Mouse (Mus musculus) MEL (cell line): ENCODE data around the gene Npas3. TPM values are rescaled to one million over a fixed set of nuclear protein-coding genes. Genes with fewer than 3 reads are reported as not detected.

Source experiments
- DNase-seq: peaks from one replicate; pipeline ENCODE4 v3.0.0; 2011; ENCODE audit warnings: low read depth, low spot score
- H3K27ac ChIP-seq: 2 replicates; pipeline ENCODE4 v1.5.1; 2012; ENCODE audit warnings: low read depth, mild to moderate bottlenecking, control low read depth, low read length, moderate library complexity; ENCODE audit not compliant: control insufficient read depth
- H3K27me3 ChIP-seq, 2 experiments: fragments of 150-350 bp in 1 of 2; sonication (generic) in 1 of 2; 2 replicates each; pipeline ENCODE4 v1.6.1; 2012; ENCODE audit warnings: low read length in 2 of 2, mild to moderate bottlenecking in 2 of 2, improper control_type of control experiment in 1 of 2, moderate library complexity in 1 of 2; ENCODE audit not compliant: insufficient read depth in 2 of 2, control insufficient read depth in 1 of 2
- H3K36me3 ChIP-seq, 2 experiments: 2 replicates each; pipeline ENCODE4 v1.6.1; 2012 to 2014; ENCODE audit warnings: low read length in 2 of 2, improper control_type of control experiment in 1 of 2, inconsistent platforms in 1 of 2, mild to moderate bottlenecking in 1 of 2; ENCODE audit not compliant: insufficient read depth in 2 of 2, control insufficient read depth in 1 of 2
- H3K4me1 ChIP-seq, 2 experiments: fragments of 150-350 bp in 1 of 2; sonication (generic) in 1 of 2; 2 replicates each; pipeline ENCODE4 v1.6.1; 2012; ENCODE audit warnings: low read length in 2 of 2, improper control_type of control experiment in 1 of 2, mild to moderate bottlenecking in 1 of 2; ENCODE audit not compliant: insufficient read depth in 2 of 2, control insufficient read depth in 1 of 2
- H3K4me3 ChIP-seq, 2 experiments: fragments of 150-350 bp in 1 of 2; sonication (generic) in 1 of 2; 2 replicates each; pipeline ENCODE4 v1.5.1; 2012; ENCODE audit warnings: low read depth in 2 of 2, low read length in 2 of 2, mild to moderate bottlenecking in 2 of 2, moderate library complexity in 2 of 2, control low read depth in 1 of 2, improper control_type of control experiment in 1 of 2; ENCODE audit not compliant: control insufficient read depth in 1 of 2, insufficient read depth in 1 of 2
- H3K79me2 ChIP-seq: 2 replicates; pipeline ENCODE4 v1.6.1; 2012; ENCODE audit warnings: mild to moderate bottlenecking, low read length, moderate library complexity; ENCODE audit not compliant: control insufficient read depth, poor library complexity, insufficient read depth
- H3K9ac ChIP-seq: 2 replicates; pipeline ENCODE4 v1.6.1; 2012; ENCODE audit warnings: low read depth, mild to moderate bottlenecking, control low read depth, low read length, moderate library complexity; ENCODE audit not compliant: control insufficient read depth, poor library complexity, severe bottlenecking
- H3K9me3 ChIP-seq: fragments of 150-350 bp; sonication (generic); replicated peaks from 2 replicates; pipeline ENCODE4 v1.6.1; 2012; ENCODE audit warnings: mild to moderate bottlenecking, low read length, improper control_type of control experiment, moderate library complexity; ENCODE audit not compliant: insufficient read depth
- BHLHE40 ChIP-seq: IDR thresholded peaks from 2 replicates; pipeline ENCODE4 v1.6.1; 2012; ENCODE audit warnings: low read depth, mild to moderate bottlenecking, inconsistent platforms, low read length, improper control_type of control experiment, borderline replicate concordance
- CHD2 ChIP-seq: IDR thresholded peaks from 2 replicates; pipeline ENCODE4 v1.6.1; 2011; ENCODE audit warnings: low read length, improper control_type of control experiment
- CTCF ChIP-seq, 3 experiments: IDR thresholded peaks in 2 of 3; conservative IDR thresholded peaks in 1 of 3; 2 replicates each; pipeline ENCODE4 v1.5.1; 2011 to 2012; ENCODE audit warnings: low read length in 3 of 3, low read depth in 2 of 3, mild to moderate bottlenecking in 2 of 3, improper control_type of control experiment in 1 of 3, inconsistent platforms in 1 of 3, mixed read lengths in 1 of 3, moderate library complexity in 1 of 3; ENCODE audit not compliant: control insufficient read depth in 1 of 3, insufficient read depth in 1 of 3, poor library complexity in 1 of 3, severe bottlenecking in 1 of 3
- ELF1 ChIP-seq: IDR thresholded peaks from 2 replicates; pipeline ENCODE4 v1.6.1; 2014; ENCODE audit warnings: low read depth, mild to moderate bottlenecking, inconsistent platforms, low read length, improper control_type of control experiment, moderate library complexity
- ETS1 ChIP-seq: IDR thresholded peaks from 2 replicates; pipeline ENCODE4 v1.6.1; 2012; ENCODE audit warnings: low read depth, mild to moderate bottlenecking, inconsistent platforms, low read length, improper control_type of control experiment, moderate library complexity
- GABPA ChIP-seq: IDR thresholded peaks from 2 replicates; pipeline ENCODE4 v1.6.1; 2012; ENCODE audit warnings: low read depth, mild to moderate bottlenecking, inconsistent platforms, low read length, improper control_type of control experiment, moderate library complexity
- GATA1 ChIP-seq: IDR thresholded peaks from 2 replicates; pipeline ENCODE4 v1.6.1; 2011; ENCODE audit warnings: low read depth, low read length, improper control_type of control experiment
- HCFC1 ChIP-seq: IDR thresholded peaks from 2 replicates; pipeline ENCODE4 v1.6.1; 2012; ENCODE audit warnings: low read depth, mild to moderate bottlenecking, inconsistent platforms, low read length, improper control_type of control experiment, moderate library complexity
- MAFK ChIP-seq: IDR thresholded peaks from 2 replicates; pipeline ENCODE4 v1.6.1; 2011; ENCODE audit warnings: low read depth, mild to moderate bottlenecking, low read length, improper control_type of control experiment, borderline replicate concordance
- MAX ChIP-seq: IDR thresholded peaks from 2 replicates; pipeline ENCODE4 v1.6.1; 2011; ENCODE audit warnings: low read length, improper control_type of control experiment
- MAZ ChIP-seq: IDR thresholded peaks from 2 replicates; pipeline ENCODE4 v1.6.1; 2012; ENCODE audit warnings: low read depth, mild to moderate bottlenecking, inconsistent platforms, low read length, improper control_type of control experiment
- MEF2A ChIP-seq: IDR thresholded peaks from 2 replicates; pipeline ENCODE4 v1.6.1; 2014; ENCODE audit warnings: low read depth, mild to moderate bottlenecking, inconsistent platforms, low read length, improper control_type of control experiment; ENCODE audit not compliant: poor library complexity, insufficient replicate concordance, severe bottlenecking; ENCODE audit errors: extremely low read depth
- MXI1 ChIP-seq: IDR thresholded peaks from 2 replicates; pipeline ENCODE4 v1.6.1; 2011; ENCODE audit warnings: mild to moderate bottlenecking, low read depth, low read length, improper control_type of control experiment
- MYC ChIP-seq: IDR thresholded peaks from 2 replicates; pipeline ENCODE4 v1.6.1; 2011; ENCODE audit warnings: low read depth, mild to moderate bottlenecking, low read length, improper control_type of control experiment, moderate library complexity
- NELFE ChIP-seq: IDR thresholded peaks from 2 replicates; pipeline ENCODE4 v1.6.1; 2011; ENCODE audit warnings: low read depth, low read length, improper control_type of control experiment
- POLR2A ChIP-seq, 2 experiments: IDR thresholded peaks; 2 replicates each; pipeline ENCODE4 v1.6.1; 2011 to 2012; ENCODE audit warnings: low read length in 2 of 2, mild to moderate bottlenecking in 2 of 2, control low read depth in 1 of 2, improper control_type of control experiment in 1 of 2, low read depth in 1 of 2, moderate library complexity in 1 of 2; ENCODE audit not compliant: control insufficient read depth in 1 of 2, insufficient read depth in 1 of 2, poor library complexity in 1 of 2
- POLR2AphosphoS2 ChIP-seq: IDR thresholded peaks from 2 replicates; pipeline ENCODE4 v1.6.1; 2011; ENCODE audit warnings: low read length, improper control_type of control experiment
- POLR2AphosphoS5 ChIP-seq: IDR thresholded peaks from 2 replicates; pipeline ENCODE4 v1.6.1; 2012; ENCODE audit warnings: low read depth, borderline replicate concordance, mild to moderate bottlenecking, inconsistent platforms, low read length, moderate library complexity, mixed read lengths
- RCOR1 ChIP-seq: IDR thresholded peaks from 2 replicates; pipeline ENCODE4 v1.6.1; 2012; ENCODE audit warnings: low read depth, mild to moderate bottlenecking, inconsistent platforms, low read length, improper control_type of control experiment
- SMC3 ChIP-seq: IDR thresholded peaks from 2 replicates; pipeline ENCODE4 v1.6.1; 2011; ENCODE audit warnings: low read depth, low read length, improper control_type of control experiment
- TAL1 ChIP-seq: IDR thresholded peaks from 2 replicates; pipeline ENCODE4 v1.6.1; 2012; ENCODE audit warnings: mild to moderate bottlenecking, inconsistent platforms, low read length, moderate library complexity, mixed read lengths
- TBP ChIP-seq: IDR thresholded peaks from 2 replicates; pipeline ENCODE4 v1.8.0; 2011; ENCODE audit warnings: low read depth, low read length, improper control_type of control experiment
- ZC3H11A ChIP-seq: IDR thresholded peaks from 2 replicates; pipeline ENCODE4 v1.6.1; 2012; ENCODE audit warnings: low read depth, mild to moderate bottlenecking, inconsistent platforms, low read length, improper control_type of control experiment
- ZMIZ1 ChIP-seq: IDR thresholded peaks from 2 replicates; pipeline ENCODE4 v1.6.1; 2012; ENCODE audit warnings: low read depth, mild to moderate bottlenecking, inconsistent platforms, low read length, improper control_type of control experiment, moderate library complexity
- ZNF384 ChIP-seq: IDR thresholded peaks from 2 replicates; pipeline ENCODE4 v1.6.1; 2012; ENCODE audit warnings: low read depth, mild to moderate bottlenecking, inconsistent platforms, low read length, improper control_type of control experiment
- polyA plus RNA-seq, 2 experiments: library from polyadenylated mRNA; stranded (reverse) in 1 of 2; unstranded in 1 of 2; fragments of >175 nt in 1 of 2; fragments of >200 nt in 1 of 2; gene quantifications; 2 replicates each; pipeline versions ENCODE4 v1.2.1 to v1.2.4; 2012; ENCODE audit warnings: low replicate concordance in 2 of 2, low read depth in 1 of 2; ENCODE audit not compliant: insufficient read length in 2 of 2, insufficient read depth in 1 of 2, missing spikeins in 1 of 2
- total RNA-seq: library from RNA; depleted of rRNA; stranded (reverse); fragments of 300-350 nt; gene quantifications from 2 replicates; pipeline ENCODE4 v1.2.3, GENCODE M21; 2012

The Npas3 gene
- total and polyA plus RNA-seq, 3 experiments = not detected

DNA sequence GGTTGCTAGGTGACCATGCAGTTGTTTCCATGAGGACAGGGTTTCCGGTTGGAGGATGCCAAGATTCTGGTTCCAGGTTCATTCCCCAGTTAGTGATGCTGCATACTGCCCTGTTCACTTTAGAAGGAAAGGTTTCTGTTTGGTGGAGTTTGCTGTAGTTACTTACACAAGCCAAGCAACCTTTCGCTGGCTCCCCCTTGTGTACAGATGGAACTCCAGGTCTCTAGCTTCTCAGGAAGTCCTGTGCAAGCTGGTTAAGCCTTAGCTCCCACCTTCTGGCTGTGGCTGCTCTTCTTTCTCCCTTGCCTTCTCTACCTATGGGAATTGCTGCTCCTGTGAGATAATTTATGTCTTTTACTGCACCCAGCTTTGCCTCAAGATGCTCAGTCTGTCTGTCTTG, 52.5 kb downstream of the Npas3 start:
- no peaks in the 10 kb centered on the region for H3K79me2 ChIP-seq
- no peak for TF ChIP-seq ELF1
- no peak for TF ChIP-seq CTCF (IDR thresholded peaks at IDR 0.05 in 2 of 3, conservative IDR thresholded peaks at IDR 0.05 in 1 of 3; ENCODE audit: control insufficient read depth in 1 of 3, insufficient read depth in 1 of 3, low read depth in 2 of 3, low read length in 3 of 3, poor library complexity in 1 of 3, severe bottlenecking in 1 of 3)
- TF ChIP-seq TAL1 = no peak
- no peak for TF ChIP-seq HCFC1
- no peak for TF ChIP-seq GATA1
- TF ChIP-seq TBP = no peak
- no peak for TF ChIP-seq NELFE
- no peak for TF ChIP-seq CHD2
- no peak for TF ChIP-seq SMC3
- TF ChIP-seq MXI1 = no peak
- no peak for TF ChIP-seq ZMIZ1
- TF ChIP-seq MAX = no peak
- no peaks in the 10 kb centered on the region for H3K9me3 ChIP-seq
- no peaks in the 10 kb centered on the region for H3K27me3 ChIP-seq
- H3K4me3 ChIP-seq = no peak overlapping the region
- H3K9ac ChIP-seq = no peak overlapping the region
- DNase-seq = no peak
- H3K4me1 ChIP-seq = no peaks in the 10 kb centered on the region
- H3K36me3 ChIP-seq = no peaks in the 10 kb centered on the region
- no peak overlapping the region for H3K27ac ChIP-seq

DNA sequence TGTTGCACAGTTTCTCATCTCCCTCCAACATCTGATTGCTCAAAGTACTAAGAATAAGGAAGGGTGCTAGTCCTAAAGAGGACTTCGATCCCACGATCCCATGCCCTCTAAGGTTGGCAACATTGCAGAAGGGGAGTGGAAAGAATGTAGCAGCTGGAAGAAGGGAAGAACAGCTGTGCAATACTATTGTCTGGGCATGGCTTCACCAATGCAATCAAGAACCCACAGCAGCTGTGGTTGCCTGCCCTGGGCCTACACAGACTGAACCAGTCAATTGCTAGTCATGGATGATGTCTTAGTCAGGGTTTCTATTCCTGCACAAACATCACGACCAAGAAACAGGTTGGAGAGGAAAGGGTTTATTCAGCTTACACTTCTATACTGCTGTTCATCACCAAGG, 53.7 kb downstream of the Npas3 start:
- Histone ChIP-seq H3K4me1 (no peaks in the 10 kb centered on the region), H3K9me3 (no peaks in the 10 kb centered on the region), H3K79me2 (no peaks in the 10 kb centered on the region), H3K9ac (no peak overlapping the region), H3K27me3 (no peaks in the 10 kb centered on the region), H3K36me3 (no peaks in the 10 kb centered on the region), H3K27ac (no peak overlapping the region), H3K4me3 (no peak overlapping the region)
- no peak for DNase-seq
- TF ChIP-seq GATA1 = no peak
- TF ChIP-seq ZNF384 = no peak
- TF ChIP-seq POLR2AphosphoS5 = no peak
- no peak for TF ChIP-seq SMC3
- TF ChIP-seq TAL1 = no peak
- TF ChIP-seq TBP = no peak
- TF ChIP-seq MEF2A = no peak
- no peak for TF ChIP-seq GABPA
- no peak for TF ChIP-seq MAZ
- TF ChIP-seq RCOR1 = no peak
- no peak for TF ChIP-seq POLR2AphosphoS2
- no peak for TF ChIP-seq NELFE
- TF ChIP-seq MYC = no peak
- no peak for TF ChIP-seq MAFK
- no peak for TF ChIP-seq BHLHE40
- TF ChIP-seq ZC3H11A = no peak
- no peak for TF ChIP-seq ETS1
- no peak for TF ChIP-seq POLR2A (IDR thresholded peaks at IDR 0.05; ENCODE audit: control insufficient read depth in 1 of 2, insufficient read depth in 1 of 2, low read depth in 1 of 2, low read length in 2 of 2, poor library complexity in 1 of 2)
- TF ChIP-seq MXI1 = no peak
